Mouse (Mus musculus): ENCODE results near the gene Naa35. TPM values are rescaled to one million over a fixed set of nuclear protein-coding genes. Genes with fewer than 3 reads are reported as not detected.

Gene Naa35
- polyA plus RNA-seq, 2 experiments: 12.6 to 27.1 TPM

DNA sequence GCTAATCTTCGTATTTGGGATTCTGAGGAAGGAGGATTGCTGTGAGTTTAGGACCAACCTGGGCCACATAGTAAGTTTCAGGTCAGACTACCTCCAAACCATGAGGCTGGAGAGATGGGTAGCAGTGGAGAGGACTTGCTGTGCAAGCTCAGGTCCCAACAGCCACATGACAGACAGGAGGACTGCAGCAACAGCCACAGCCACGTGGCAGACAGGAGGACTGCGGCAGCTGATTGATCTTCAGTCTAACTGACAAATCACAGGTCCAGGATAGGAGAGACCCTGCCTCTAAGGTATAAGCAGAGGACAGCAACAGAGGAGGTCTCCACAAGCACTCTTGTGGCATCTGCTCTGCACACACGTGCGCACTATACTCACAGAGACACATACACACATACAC lies 72.7 kb downstream of the Naa35 start:
- Histone ChIP-seq H3K9me3 (ENCODE audit: control insufficient read depth, low read length) (no peaks in the 10 kb centered on the region), H3K9ac (replicated peaks) (no peak overlapping the region), H3K4me1 (replicated peaks; ENCODE audit: control insufficient read depth in 2 of 2, insufficient read depth in 2 of 2, low read length in 1 of 2) (peaks cover 0 to 14% of the 10 kb centered on the region in 2 experiments; a peak in 3 of 4 replicates), H3K27ac (no peak overlapping the region), H3K4me3 (ENCODE audit: insufficient read depth in 1 of 2, low read depth in 2 of 2, low read length in 2 of 2) (no peak overlapping the region), H3K36me3 (replicated peaks; ENCODE audit: control insufficient read depth, insufficient read depth, low read depth) (peaks cover 38% of the 10 kb centered on the region), H3K4me2 (ENCODE audit: low read depth) (no peak overlapping the region), H3K27me3 (ENCODE audit: control insufficient read depth, insufficient read depth, low read length) (no peaks in the 10 kb centered on the region)
- TF ChIP-seq CTCF (IDR thresholded peaks at IDR 0.05; ENCODE audit: low read depth) (no peak), EP300 (IDR thresholded peaks at IDR 0.05; ENCODE audit: low read depth) (no peak)
- DNase-seq (ENCODE audit: low read depth in 3 of 3, low spot score in 3 of 3): no peak
- WGBS (ENCODE audit: insufficient replicate concordance): 79% methylated on average over 5 of the region's 5 CpGs
- no peak for ATAC-seq (ENCODE audit: insufficient read depth)

DNA sequence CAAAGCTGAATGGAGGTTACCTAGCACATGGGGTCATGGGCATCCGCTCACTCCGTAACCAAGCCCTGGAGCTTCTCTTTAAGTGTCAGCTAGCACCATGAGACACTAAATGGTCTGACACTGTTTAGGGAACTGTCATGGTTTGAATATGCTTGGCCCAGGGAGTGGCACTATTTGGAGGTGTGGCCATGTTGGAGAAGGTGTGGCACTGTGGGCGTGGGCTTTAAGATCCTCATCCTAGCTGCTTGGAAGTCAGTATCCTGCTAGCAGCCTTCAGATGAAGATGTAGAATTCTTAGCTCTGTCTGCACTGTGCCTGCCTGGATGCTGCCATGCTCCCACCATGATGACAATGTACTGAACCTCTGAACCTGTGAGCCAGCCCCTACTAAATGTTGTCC lies 75.3 kb downstream of the Naa35 start:
- no peak overlapping the region for H3K9ac ChIP-seq (replicated peaks)
- 76% methylated on average over 3 of the region's 3 CpGs for WGBS (ENCODE audit: insufficient replicate concordance)
- no peak overlapping the region for H3K4me3 ChIP-seq (ENCODE audit: insufficient read depth in 1 of 2, low read depth in 2 of 2, low read length in 2 of 2)
- no peak overlapping the region for H3K4me2 ChIP-seq (ENCODE audit: low read depth)
- H3K4me1 ChIP-seq (replicated peaks; ENCODE audit: control insufficient read depth in 2 of 2, insufficient read depth in 2 of 2, low read length in 1 of 2): peaks cover 0 to 14% of the 10 kb centered on the region in 2 experiments; a peak in 2 of 4 replicates
- ATAC-seq (ENCODE audit: insufficient read depth): no peak
- no peaks in the 10 kb centered on the region for H3K27me3 ChIP-seq (ENCODE audit: control insufficient read depth, insufficient read depth, low read length)
- H3K36me3 ChIP-seq (replicated peaks; ENCODE audit: control insufficient read depth, insufficient read depth, low read depth): peaks cover 52% of the 10 kb centered on the region
- no peaks in the 10 kb centered on the region for H3K9me3 ChIP-seq (ENCODE audit: control insufficient read depth, low read length)
- no peak overlapping the region for H3K27ac ChIP-seq
- DNase-seq (ENCODE audit: low read depth in 3 of 3, low spot score in 3 of 3): no peak
- TF ChIP-seq EP300 (IDR thresholded peaks at IDR 0.05; ENCODE audit: low read depth) (no peak), CTCF (IDR thresholded peaks at IDR 0.05; ENCODE audit: low read depth) (no peak)

DNA sequence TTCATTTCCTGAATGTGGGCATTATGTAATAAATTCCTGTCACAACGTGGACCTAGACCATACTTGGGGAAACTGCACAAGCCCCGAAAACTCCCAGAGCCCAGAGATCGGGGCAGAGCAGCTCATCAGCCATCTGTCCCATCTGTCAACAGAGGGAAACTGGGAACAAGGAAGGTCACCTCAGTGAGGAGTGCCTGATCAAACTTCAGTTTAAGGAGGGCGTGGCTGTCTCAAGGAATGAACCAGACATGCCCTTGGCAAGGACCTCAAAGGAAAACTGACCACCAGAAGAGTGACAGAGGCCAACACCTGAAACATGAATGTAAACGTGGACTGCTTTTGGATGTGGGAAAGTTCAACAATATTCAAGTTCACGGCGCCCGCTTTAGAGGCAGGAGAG lies 76.3 kb downstream of the Naa35 start:
- Histone ChIP-seq H3K9me3 (ENCODE audit: control insufficient read depth, low read length) (no peaks in the 10 kb centered on the region), H3K9ac (replicated peaks) (no peak overlapping the region), H3K4me2 (ENCODE audit: low read depth) (no peak overlapping the region), H3K27ac (no peak overlapping the region), H3K27me3 (ENCODE audit: control insufficient read depth, insufficient read depth, low read length) (no peaks in the 10 kb centered on the region), H3K4me3 (ENCODE audit: insufficient read depth in 1 of 2, low read depth in 2 of 2, low read length in 2 of 2) (no peak overlapping the region), H3K4me1 (replicated peaks; ENCODE audit: control insufficient read depth in 2 of 2, insufficient read depth in 2 of 2, low read length in 1 of 2) (peaks cover 0 to 14% of the 10 kb centered on the region in 2 experiments; a peak in 2 of 4 replicates), H3K36me3 (replicated peaks; ENCODE audit: control insufficient read depth, insufficient read depth, low read depth) (peaks cover 52% of the 10 kb centered on the region)
- ATAC-seq (ENCODE audit: insufficient read depth) (no peak), DNase-seq (ENCODE audit: low read depth in 3 of 3, low spot score in 3 of 3) (no peak)
- TF ChIP-seq EP300 (IDR thresholded peaks at IDR 0.05; ENCODE audit: low read depth) (no peak), CTCF (IDR thresholded peaks at IDR 0.05; ENCODE audit: low read depth) (no peak)
- 86% methylated on average over 8 of the region's 8 CpGs for WGBS (ENCODE audit: insufficient replicate concordance)

DNA sequence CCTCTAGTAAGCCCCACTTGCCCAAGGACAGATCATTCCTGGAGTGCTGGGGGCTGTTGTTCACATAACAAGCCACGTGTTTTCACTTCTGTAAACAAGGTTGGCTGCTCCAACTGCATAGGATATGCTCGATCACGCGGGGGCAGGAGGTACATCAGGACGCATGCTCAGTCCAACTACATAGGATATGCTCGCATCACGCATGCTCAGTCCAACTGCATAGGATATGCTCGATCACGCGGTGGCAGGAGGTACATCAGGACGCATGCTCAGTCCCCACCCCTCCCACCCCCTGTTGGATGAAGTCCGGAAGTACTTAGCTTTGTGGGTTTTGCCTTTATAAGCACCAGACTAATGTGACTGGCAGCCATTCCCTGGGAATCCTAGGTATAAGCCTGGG lies 76.9 kb downstream of the Naa35 start:
- Histone ChIP-seq H3K9me3 (ENCODE audit: control insufficient read depth, low read length) (no peaks in the 10 kb centered on the region), H3K36me3 (replicated peaks; ENCODE audit: control insufficient read depth, insufficient read depth, low read depth) (peaks cover 52% of the 10 kb centered on the region), H3K9ac (replicated peaks) (no peak overlapping the region), H3K4me2 (ENCODE audit: low read depth) (no peak overlapping the region), H3K4me3 (ENCODE audit: insufficient read depth in 1 of 2, low read depth in 2 of 2, low read length in 2 of 2) (no peak overlapping the region), H3K27me3 (ENCODE audit: control insufficient read depth, insufficient read depth, low read length) (no peaks in the 10 kb centered on the region), H3K27ac (no peak overlapping the region), H3K4me1 (replicated peaks; ENCODE audit: control insufficient read depth in 2 of 2, insufficient read depth in 2 of 2, low read length in 1 of 2) (peaks cover 0 to 12% of the 10 kb centered on the region in 2 experiments; a peak in 2 of 4 replicates)
- DNase-seq (ENCODE audit: low read depth in 3 of 3, low spot score in 3 of 3) (no peak), ATAC-seq (ENCODE audit: insufficient read depth) (no peak)
- WGBS (ENCODE audit: insufficient replicate concordance): 87% methylated on average over 12 of the region's 12 CpGs
- no peak for TF ChIP-seq EP300 (IDR thresholded peaks at IDR 0.05; ENCODE audit: low read depth)
- TF ChIP-seq CTCF (IDR thresholded peaks at IDR 0.05; ENCODE audit: low read depth): no peak

DNA sequence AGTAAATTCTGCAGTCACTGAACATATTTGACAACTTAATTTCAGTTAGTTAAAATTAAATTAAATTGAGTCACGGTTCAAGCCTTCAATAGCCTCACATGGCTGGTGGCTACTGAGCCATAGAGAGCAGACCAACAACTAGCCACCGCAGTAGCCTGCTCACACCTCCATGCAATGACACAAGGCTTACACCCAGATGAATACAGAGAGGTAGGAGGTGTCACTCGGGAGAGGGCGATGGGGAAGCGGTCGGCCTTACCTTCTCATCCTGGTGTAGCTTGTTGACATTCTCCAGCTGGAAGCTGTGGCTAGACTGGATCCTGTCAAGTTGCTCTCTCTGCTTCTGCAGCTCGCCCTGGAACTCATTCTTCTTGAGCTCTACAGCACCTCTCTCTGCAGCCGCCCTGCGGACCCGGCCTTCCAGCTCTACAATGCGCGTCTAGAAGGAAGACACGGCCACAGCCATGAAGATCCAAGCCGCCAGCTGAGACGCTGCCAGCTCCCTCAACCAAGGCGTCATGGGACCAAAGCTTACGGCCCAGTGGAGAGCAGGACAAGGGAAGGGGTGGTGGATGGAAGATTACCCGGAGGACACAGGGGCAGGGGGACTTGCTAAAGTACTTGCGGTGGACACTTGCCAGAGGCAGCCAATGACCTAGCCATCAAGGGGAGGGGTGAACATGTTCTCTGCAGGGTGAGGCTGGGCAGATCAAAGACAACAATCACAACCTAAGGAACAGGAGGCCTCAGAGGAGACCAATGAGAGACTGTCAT lies 79.1 kb downstream of the Naa35 start:
- H3K4me2 ChIP-seq (ENCODE audit: low read depth): no peak overlapping the region
- H3K4me3 ChIP-seq (ENCODE audit: insufficient read depth in 1 of 2, low read depth in 2 of 2, low read length in 2 of 2): no peak overlapping the region
- TF ChIP-seq CTCF (IDR thresholded peaks at IDR 0.05; ENCODE audit: low read depth) (no peak), EP300 (IDR thresholded peaks at IDR 0.05; ENCODE audit: low read depth) (no peak)
- H3K27me3 ChIP-seq (ENCODE audit: control insufficient read depth, insufficient read depth, low read length): no peaks in the 10 kb centered on the region
- H3K9me3 ChIP-seq (ENCODE audit: control insufficient read depth, low read length): no peaks in the 10 kb centered on the region
- no peak overlapping the region for H3K27ac ChIP-seq
- H3K9ac ChIP-seq (replicated peaks): no peak overlapping the region
- H3K36me3 ChIP-seq (replicated peaks; ENCODE audit: control insufficient read depth, insufficient read depth, low read depth): peaks cover 50% of the 10 kb centered on the region
- 89% methylated on average over 19 of the region's 19 CpGs for WGBS (ENCODE audit: insufficient replicate concordance)
- DNase-seq (ENCODE audit: low read depth in 3 of 3, low spot score in 3 of 3) (no peak), ATAC-seq (ENCODE audit: insufficient read depth) (no peak)
- H3K4me1 ChIP-seq (replicated peaks; ENCODE audit: control insufficient read depth in 2 of 2, insufficient read depth in 2 of 2, low read length in 1 of 2): peaks cover 14 to 28% of the 10 kb centered on the region in 2 experiments
